Mouse (Mus musculus): ENCODE data around the gene Klhl42. TPM values are rescaled to one million over a fixed set of nuclear protein-coding genes. Genes with fewer than 3 reads are reported as not detected.

Gene Klhl42
- total RNA-seq, 4 experiments from 2014 or later: 20.1 to 23.6 (median 21.6) TPM

DNA sequence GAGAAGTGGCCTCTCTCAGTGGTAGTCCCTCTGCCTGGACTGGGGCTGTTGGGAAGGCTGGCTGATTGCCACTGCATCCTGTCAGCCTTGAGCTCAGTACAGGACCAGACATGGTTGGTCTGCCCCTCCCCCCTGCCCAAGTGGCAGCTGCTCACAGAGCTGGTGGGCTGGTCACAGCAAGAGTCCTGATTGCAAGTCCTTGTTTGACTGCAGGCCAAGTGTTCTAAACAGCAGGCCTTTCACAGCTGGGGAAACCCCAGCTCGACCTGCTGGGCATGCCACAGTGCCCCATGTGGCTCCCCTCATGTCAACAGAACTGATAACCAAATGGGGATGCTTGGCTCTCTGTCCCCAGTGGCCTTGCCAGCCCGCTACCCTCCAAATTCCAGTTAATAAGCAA is 54.1 kb downstream of the Klhl42 start:
- peak in 1 of 2 experiments; percentile 12 for DNase-seq (ENCODE audit: low spot score in 2 of 2)

DNA sequence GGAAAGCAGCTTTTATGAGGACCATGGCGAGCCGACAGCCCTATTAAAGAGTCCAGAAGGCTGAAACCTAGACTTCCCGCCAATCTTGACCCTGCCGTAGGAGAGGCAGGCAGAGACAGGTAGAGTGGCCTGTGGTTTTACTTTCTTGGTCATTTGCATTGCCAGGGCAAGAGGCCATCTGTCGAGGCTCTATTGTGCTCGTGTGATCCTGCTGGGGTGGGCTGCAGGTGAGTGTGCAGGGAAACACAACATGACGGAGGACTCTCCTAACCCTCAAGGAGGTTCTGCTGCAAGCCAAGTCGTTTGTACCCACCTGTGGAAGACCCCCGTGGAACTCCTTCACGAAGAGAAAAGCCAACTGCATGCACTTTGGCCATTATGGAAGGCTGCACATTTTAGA is 54.6 kb downstream of the Klhl42 start:
- DNase-seq (ENCODE audit: low spot score in 2 of 2): no peak

DNA sequence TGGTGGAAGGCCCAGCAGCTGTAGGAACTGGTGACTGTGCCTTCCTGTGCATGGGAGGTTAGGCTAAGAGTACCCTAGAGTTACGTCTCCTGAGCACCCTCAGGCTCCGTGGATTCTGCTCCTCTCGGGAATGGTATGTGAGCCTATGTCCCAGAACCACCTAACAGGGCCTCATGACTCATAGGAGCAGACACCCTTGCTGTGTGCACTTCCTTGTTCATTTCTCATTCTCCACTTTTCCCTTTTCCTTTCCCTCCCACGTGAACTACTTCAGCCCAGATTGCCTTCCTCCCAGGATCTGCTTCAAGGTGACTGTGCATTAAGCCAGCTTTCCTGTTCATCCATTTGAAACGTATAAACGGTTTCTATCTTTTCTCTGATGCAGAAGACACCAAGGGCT is 59.9 kb downstream of the Klhl42 start:
- DNase-seq (ENCODE audit: low spot score in 2 of 2): no peak

DNA sequence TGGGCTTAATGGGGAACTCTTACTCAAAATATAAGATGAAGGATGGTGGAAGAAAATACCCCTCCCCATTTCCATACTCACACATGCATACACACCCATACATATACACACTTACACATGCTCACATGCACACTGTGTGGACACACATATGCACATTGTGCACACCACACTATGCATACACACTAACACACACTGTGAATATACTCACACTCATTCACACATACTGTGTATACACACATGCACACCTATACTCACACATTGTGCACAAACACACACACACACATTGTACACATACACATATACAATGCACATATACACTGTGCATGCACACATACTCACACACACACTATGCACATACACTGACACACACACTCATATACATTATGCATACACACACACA is 60.7 kb downstream of the Klhl42 start:
- no peak for DNase-seq (ENCODE audit: low spot score in 2 of 2)

DNA sequence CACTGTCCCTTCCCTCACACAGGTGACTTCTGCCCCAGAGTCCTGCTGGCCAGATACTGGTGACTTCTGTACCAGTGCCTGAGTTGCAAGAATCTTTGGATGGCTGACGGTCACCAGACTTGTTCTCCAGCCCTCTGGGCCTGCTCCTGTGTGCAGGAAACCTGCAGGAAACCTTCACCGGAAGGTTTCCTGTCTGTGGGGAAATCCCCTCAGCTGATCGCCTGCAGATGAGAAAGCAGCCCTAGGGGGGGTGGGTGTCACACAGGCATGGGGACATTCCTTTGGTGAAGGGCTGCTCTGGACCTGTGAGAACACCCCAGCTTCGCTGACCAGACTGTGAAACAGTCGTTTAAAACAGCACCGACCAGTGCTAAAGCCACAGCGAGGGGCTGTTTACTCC is 63.9 kb downstream of the Klhl42 start:
- no peak for DNase-seq (ENCODE audit: low spot score in 2 of 2)

DNA sequence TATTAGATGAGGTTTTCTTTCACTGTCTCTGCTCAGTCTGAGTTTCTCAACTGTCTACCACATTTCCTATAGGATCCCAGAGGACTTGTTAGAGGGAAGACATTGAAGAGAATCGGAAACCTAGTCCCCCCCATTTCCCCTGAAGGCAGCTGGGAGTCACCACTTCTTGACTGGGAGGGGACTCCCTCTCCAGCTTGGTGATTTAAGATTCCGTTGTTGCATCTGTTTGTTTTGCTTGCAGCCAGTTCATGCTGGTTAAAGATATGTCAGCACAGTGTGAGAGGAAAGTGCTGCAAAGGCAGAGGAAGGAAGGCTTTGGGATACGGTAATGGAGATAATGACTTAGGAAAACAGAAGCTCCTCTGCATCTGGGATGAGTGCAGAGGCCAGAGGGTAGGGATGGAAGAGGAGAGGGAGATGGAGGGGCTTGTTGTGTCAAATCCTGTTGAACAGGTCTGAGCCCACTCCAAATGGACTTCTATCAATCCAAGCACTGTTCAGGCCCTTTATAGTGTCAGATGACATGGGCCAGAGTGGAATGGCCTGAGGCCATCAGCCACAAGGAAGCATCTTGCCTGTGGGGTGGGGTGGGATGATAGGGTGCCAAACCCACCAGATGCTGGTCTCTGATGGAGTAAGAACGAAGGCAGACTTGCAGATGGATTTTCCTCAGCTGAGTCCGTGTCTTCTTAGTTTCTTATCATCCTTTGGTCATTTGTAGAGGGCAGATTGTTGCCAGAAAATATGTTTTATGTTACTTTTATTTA is 70.8 kb downstream of the Klhl42 start:
- DNase-seq (ENCODE audit: low spot score in 2 of 2): no peak

Other genes with a start within 250 kb of the Klhl42 start
- gene Smco2, start 241.3 kb upstream of the Klhl42 start, total RNA-seq (2022): under 1 TPM in 1 of 4 experiments, not detected in 3; 0.73 TPM
- 10 to 100 TPM; 48.2 to 53.8 (median 52.5) TPM for gene Ppfibp1, start 202.9 kb upstream of the Klhl42 start, total RNA-seq (2022)
- not detected for gene 1700034J05Rik, start 137.0 kb upstream of the Klhl42 start, total RNA-seq (2022)
- 1 to 10 TPM; 1.5 to 2.4 (median 1.9) TPM for gene Rep15, start 58.8 kb upstream of the Klhl42 start, total RNA-seq (2022)
- gene Mrps35, start 48.6 kb upstream of the Klhl42 start, total RNA-seq (2022): 10 to 100 TPM; 34.0 to 46.9 (median 39.1) TPM
- gene Mansc4, start 4.3 kb upstream of the Klhl42 start, total RNA-seq (2022): under 1 TPM in 2 of 4 experiments, not detected in 2; 0.34 to 0.58 TPM
- 1 to 10 TPM; 2.4 to 4.5 (median 3.7) TPM for gene Pthlh, start 172.8 kb downstream of the Klhl42 start, total RNA-seq (2022)

All from left cerebral cortex, adult 8-10 months (tissue).